Mouse (Mus musculus): ENCODE results near the gene Gm49673.
"Not testable (repeated sequence)": the region's sequence is repeated elsewhere in the genome, so short reads cannot be mapped to it uniquely, and the experiment has no call there.

Gm49673 gene

GRCm38 (mm10) chr17:8130849-8131248 lies 16.7 kb downstream of the Gm49673 start:
- DNase-seq (ENCODE audit: low spot score), result not testable (repeated sequence)

DNA sequence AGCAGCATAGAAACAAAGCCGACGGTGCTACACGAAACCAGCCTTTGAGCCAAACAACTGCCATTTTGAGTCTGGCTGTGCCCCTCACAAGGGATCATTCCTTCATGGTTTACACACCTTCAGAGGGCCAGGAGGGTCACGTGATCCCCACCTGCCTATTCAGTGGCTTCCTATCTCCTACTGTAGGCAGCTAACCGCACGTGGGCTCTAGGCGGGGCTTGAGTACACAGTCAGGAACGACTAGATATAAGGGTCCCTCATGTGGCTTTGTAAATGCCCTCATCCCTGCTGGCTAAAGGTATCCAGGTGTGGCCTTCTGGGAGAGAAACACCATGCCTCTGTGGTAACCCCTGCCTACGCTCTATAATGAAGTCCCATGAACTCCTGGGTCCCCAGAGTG lies 18.0 kb downstream of the Gm49673 start:
- DNase-seq (ENCODE audit: low spot score), result not testable (repeated sequence)

GRCm38 (mm10) chr17:8128326-8128993 lies 19.1 kb downstream of the Gm49673 start:
- DNase-seq (ENCODE audit: low spot score), result not testable (repeated sequence)

DNA sequence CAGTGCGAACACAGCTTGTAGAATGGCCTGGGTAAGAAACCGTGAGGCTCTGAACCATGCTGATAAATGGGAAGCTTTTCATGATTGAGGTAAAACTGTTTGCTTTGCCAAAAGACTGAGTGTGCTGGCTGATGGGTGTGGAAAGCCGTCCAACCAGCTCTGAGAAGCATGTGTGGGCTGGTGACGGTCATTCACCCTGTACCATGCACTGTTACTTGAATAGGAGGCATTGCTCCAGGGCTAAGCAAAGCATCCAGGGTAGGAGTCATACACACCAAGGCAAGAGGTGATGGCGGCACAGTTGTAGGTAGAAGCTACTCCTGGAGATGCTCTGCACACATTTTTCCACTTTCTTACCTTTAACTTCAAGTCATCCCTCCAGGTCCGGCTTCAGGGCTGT lies 23.0 kb downstream of the Gm49673 start:
- DNase-seq (ENCODE audit: low spot score), result not testable (repeated sequence)

DNA sequence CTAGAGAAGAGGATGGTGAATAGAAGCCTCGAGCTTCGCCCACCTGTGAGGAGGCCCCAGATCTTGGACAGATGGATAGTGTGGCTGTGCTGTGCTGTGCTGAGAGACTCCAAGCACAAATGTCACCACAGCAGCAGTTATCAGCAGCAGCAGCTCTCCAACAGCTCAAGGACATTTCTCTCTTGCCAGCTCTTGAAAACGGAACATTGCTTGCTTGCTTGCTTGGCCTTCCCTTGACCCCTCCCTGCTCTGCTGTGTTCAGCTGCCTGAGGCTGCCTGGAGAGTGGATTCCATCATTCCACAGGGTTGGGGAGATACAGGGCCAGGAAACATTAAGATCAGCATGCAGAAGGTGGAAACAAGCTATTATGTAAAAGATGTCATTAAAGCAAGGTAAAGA lies 24.6 kb downstream of the Gm49673 start:
- DNase-seq (ENCODE audit: low spot score), result not testable (repeated sequence)

- DNase-seq (ENCODE audit: low spot score), result not testable (repeated sequence)
These were observed 30.7 kb downstream of the Gm49673 start for GRCm38 (mm10) chr17:8116928-8117327.

DNA sequence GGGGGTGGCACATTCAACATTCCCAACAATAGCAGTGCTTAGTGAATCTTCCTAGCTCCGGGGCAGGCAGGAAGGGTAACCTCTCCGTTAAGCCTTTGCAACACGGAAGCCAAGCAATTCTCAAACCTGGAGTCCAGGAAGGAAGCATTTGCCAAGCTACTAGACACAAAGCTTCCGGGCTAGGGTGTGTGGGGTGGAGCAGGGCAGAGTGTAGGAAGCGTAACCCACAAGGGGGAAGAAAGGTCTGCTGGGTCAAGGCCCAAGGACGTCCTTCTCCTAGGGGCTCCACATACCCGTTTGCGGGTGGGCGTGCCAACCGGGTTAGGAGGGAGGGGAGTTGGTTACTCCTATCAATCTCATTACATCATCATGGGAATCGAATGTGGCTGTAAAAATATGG lies 31.2 kb downstream of the Gm49673 start:
- not testable (repeated sequence) for DNase-seq (ENCODE audit: low spot score)

GRCm38 (mm10) chr17:8112199-8112598 lies 35.4 kb downstream of the Gm49673 start:
- DNase-seq (ENCODE audit: low spot score), result not testable (repeated sequence)

DNA sequence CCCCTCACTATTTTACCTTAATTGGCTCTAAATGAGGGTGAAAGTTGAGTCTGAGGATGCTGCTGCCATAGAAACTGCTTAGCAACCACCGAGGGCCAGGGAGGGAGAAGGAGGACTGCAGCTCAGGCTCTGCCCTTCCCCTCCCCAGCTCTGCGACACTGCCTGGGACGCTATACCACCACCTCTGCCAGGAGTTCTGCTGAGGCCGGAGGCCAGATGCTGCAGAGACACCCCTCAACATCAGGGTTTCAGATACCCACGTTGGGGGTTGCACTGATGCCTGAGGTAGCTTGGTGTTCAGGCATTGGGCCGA lies 46.3 kb downstream of the Gm49673 start:
- DNase-seq (ENCODE audit: low spot score), result not testable (repeated sequence)

- not testable (repeated sequence) for DNase-seq (ENCODE audit: low spot score)
These were observed 46.9 kb downstream of the Gm49673 start for GRCm38 (mm10) chr17:8100405-8101296.

GRCm38 (mm10) chr17:8096199-8096598 lies 51.4 kb downstream of the Gm49673 start:
- not testable (repeated sequence) for DNase-seq (ENCODE audit: low spot score)

GRCm38 (mm10) chr17:8095653-8096052 lies 51.9 kb downstream of the Gm49673 start:
- DNase-seq (ENCODE audit: low spot score), result not testable (repeated sequence)

DNA sequence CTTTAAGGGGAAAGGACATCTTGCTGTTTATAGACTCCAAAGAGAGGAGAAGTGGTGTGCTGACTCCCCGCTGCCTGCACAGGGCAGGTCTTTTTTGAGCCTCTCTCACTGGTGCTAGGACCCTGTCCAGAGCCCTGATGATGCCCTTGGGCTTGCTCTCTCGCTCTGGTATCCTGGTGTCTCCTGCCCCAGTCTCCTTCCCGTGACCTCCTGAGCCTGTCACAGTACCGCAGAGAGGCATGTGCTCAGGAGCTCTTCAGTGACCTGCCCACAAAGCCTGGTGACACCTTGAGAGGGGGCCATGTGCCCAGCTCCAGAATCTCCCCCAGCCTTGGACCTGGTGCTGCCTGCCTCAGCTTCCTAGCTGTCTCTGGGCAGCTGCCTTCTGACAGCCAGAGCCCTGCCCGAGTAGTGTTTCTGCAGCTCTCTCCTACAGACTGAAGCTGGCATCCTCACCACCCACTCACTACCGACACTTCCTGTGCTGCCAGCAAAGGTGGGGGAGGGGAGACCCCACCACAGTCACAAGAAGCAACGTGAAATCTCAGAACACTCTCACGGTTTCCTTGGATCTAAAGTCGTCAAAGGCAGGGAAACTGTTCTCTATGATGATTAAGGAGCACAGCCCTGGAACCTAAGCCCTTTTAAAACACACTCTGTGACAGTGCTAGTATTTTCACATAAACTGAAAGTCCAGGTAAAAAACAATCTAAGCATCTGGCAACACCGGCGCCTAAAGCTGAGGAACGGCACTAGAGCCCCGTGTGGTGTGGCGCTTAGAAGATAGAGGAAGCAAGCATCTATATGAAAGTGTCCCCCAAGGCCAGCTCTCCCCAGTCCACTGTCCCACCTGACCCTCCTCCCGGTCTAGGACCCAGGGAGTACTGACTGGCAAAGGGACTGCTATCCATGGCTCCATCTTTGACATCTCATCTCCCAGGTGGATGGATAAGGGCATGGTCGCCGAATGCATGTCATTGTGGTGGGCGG lies 54.8 kb downstream of the Gm49673 start:
- not testable (repeated sequence) for DNase-seq (ENCODE audit: low spot score)

GRCm38 (mm10) chr17:8091320-8091719 lies 56.3 kb downstream of the Gm49673 start:
- DNase-seq (ENCODE audit: low spot score), result peak; percentile 39

DNA sequence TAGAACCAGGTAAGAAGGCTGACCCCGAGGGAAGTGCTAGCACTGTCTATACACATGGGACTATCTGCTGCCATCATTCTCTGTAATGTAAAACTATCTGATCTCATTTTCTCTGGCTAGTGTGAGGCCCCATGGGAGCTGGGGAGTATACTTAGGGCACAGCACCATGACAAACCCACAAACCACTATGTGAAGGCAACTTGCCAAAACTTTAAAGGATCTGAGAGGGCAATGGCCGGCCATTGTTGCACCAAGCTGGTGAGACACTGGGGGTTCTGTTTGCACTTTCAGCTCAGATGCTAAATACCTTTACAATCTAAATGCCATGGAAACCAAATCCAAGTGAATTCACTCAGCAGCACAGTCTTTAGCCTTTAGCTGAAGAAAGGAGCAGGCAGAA lies 77.7 kb downstream of the Gm49673 start:
- DNase-seq (ENCODE audit: low spot score), result not testable (repeated sequence)

- DNase-seq (ENCODE audit: low spot score), result not testable (repeated sequence)
These were observed 90.9 kb downstream of the Gm49673 start for GRCm38 (mm10) chr17:8056637-8057138.

GRCm38 (mm10) chr17:8055919-8056589 lies 91.5 kb downstream of the Gm49673 start:
- not testable (repeated sequence) for DNase-seq (ENCODE audit: low spot score)

DNA sequence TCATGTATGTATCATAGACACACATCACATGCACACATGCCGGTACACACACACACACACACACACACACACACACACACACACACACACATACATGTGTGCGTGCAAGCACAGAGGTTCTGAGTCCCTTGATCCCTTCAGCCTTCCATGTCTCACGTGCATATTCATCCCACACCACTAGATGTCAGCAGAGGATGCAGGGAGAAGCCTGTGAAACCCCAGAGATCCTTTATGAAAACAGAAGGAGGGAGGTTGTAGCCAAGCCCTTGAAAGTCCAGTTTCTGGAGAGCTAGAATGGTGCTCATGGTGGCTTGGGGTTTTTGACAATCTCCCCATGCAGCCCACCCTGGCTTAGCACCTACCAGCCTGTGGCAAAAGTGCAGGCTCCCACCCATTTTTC lies 96.3 kb downstream of the Gm49673 start:
- DNase-seq (ENCODE audit: low spot score), result peak; percentile 87

- not testable (repeated sequence) for DNase-seq (ENCODE audit: low spot score)
These were observed 97.4 kb downstream of the Gm49673 start for GRCm38 (mm10) chr17:8050218-8050617.

GRCm38 (mm10) chr17:8046178-8046577 lies 101.4 kb downstream of the Gm49673 start:
- peak; percentile 81 for DNase-seq (ENCODE audit: low spot score)

DNA sequence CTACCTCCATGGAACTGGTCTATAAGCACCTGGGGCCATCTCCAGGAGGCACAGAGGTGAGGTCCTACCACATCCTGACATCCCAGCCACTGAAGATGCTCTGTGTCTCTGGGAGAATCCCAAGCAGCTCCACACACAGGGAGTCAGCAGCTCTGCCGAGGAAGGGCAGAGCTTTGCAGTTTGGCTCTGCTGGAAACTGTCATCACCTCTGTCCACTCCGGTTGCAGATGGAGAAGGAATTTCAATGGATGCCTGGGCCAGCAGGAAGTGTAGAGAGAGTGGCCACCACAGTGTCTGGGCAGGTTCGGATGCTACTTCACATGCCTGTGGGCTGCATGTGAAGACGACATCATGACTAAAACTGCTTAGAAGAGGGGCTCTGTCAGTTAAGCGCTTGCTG lies 106.4 kb downstream of the Gm49673 start:
- not testable (repeated sequence) for DNase-seq (ENCODE audit: low spot score)

Data from testis, postnatal 10 days (tissue).